Mouse (Mus musculus): ENCODE results near the gene Klhl8.

Gene Klhl8

GRCm38 (mm10) chr5:103813997-103814542 lies 97.0 kb downstream of the Klhl8 start:
- no peak for DNase-seq (ENCODE audit: low read depth, low spot score)

- DNase-seq (ENCODE audit: low read depth, low spot score), result no peak
Measured at GRCm38 (mm10) chr5:103813291-103813690, 97.8 kb downstream of the Klhl8 start.

Data from embryo, embryonic 11.5 days (tissue).